Mouse (Mus musculus) liver, embryonic 14 days (tissue): Measurements from ENCODE around the gene Pir. TPM values are rescaled to one million over a fixed set of nuclear protein-coding genes. Genes with fewer than 3 reads are reported as not detected.

Source experiments
- polyA plus RNA-seq: library from polyadenylated mRNA; depleted of rRNA; stranded (reverse); fragments of >200 nt; gene quantifications from 2 replicates; pipeline ENCODE4 v1.2.3, GENCODE M21; 2012; rRNA removed

Pir gene
- 5.9 and 7.2 TPM in 2 replicates for polyA plus RNA-seq

GRCm38 (mm10) chrX:164269285-164269761 is at the start of gene Pir:
TSS of gene Pir (plus strand) at chrX:164269371.

GRCm38 (mm10) chrX:164258057-164258456 is 11.1 kb upstream of the Pir start, which contains the start of gene Bmx:
TSS of gene Bmx (minus strand) at chrX:164258193.

GRCm38 (mm10) chrX:164373081-164373480 is 103.9 kb downstream of the Pir start, which contains the start of gene Vegfd:
TSS of gene Vegfd (plus strand) at chrX:164373378.

GRCm38 (mm10) chrX:164419471-164419939 is 150.3 kb downstream of the Pir start, which contains the start of gene Piga:
TSS of gene Piga (plus strand) at chrX:164419787.

Other genes with a start within 250 kb of the Pir start
- gene Car5b, start 241.4 kb upstream of the Pir start, polyA plus RNA-seq, result 0.09 and 0.10 TPM in 2 replicates
- gene Siah1b, start 192.9 kb upstream of the Pir start, polyA plus RNA-seq, result 11.4 and 12.8 TPM in 2 replicates
- 0.14 and 0.20 TPM in 2 replicates for gene Cltrn, start 180.5 kb upstream of the Pir start, polyA plus RNA-seq
- 0.02 and 0.05 TPM in 2 replicates for gene Ace2, start 130.0 kb upstream of the Pir start, polyA plus RNA-seq
- gene Bmx, start 11.2 kb upstream of the Pir start, polyA plus RNA-seq, result 0.14 and 0.15 TPM in 2 replicates
- 0.96 and 1.0 TPM in 2 replicates for gene Vegfd, start 104.0 kb downstream of the Pir start, polyA plus RNA-seq
- gene Piga, start 150.4 kb downstream of the Pir start, polyA plus RNA-seq, result 8.3 and 10.1 TPM in 2 replicates
- gene Asb11, start 167.6 kb downstream of the Pir start, polyA plus RNA-seq, result 0.02 and 0.05 TPM in 2 replicates
- gene Asb9, start 237.0 kb downstream of the Pir start, polyA plus RNA-seq, result 0.06 TPM in 2 replicates